Mouse (Mus musculus) frontal cortex, adult 2 months (tissue): ENCODE results near the gene Gxylt1. TPM values are rescaled to one million over a fixed set of nuclear protein-coding genes. Genes with fewer than 3 reads are reported as not detected.
"Not testable (repeated sequence)": the region's sequence is repeated elsewhere in the genome, so short reads cannot be mapped to it uniquely, and the experiment has no call there.

Experiments used
- DNase-seq, 2 experiments: peaks; one replicate each; pipeline ENCODE4 v3.0.0; 2022; ENCODE audit warnings: low spot score in 1 of 2; ENCODE audit errors: extremely low spot score in 1 of 2
- polyA plus RNA-seq: library from polyadenylated mRNA; depleted of rRNA; stranded (reverse); fragments of >200 nt; gene quantifications from 2 replicates; pipeline ENCODE4 v1.2.3, GENCODE M21; 2012; rRNA removed

Gene Gxylt1
- polyA plus RNA-seq: 8.0 and 8.1 TPM in 2 replicates

- DNase-seq: peak; percentile 97 to 99
These were observed at the start of gene Gxylt1 for GRCm38 (mm10) chr15:93274679-93275583. Gene Gxylt1 (minus strand): TSS chr15:93275179.

GRCm38 (mm10) chr15:93318781-93319180 is 43.8 kb upstream of the Gxylt1 start:
- no peak for DNase-seq

GRCm38 (mm10) chr15:93310304-93310703 is 35.3 kb upstream of the Gxylt1 start:
- DNase-seq: not testable (repeated sequence)

GRCm38 (mm10) chr15:93298197-93298596 is 23.2 kb upstream of the Gxylt1 start:
- DNase-seq: no peak

GRCm38 (mm10) chr15:93294483-93294882 is 19.5 kb upstream of the Gxylt1 start:
- no peak for DNase-seq

- no peak for DNase-seq
These were observed 13.3 kb upstream of the Gxylt1 start for GRCm38 (mm10) chr15:93288321-93288720.

GRCm38 (mm10) chr15:93287628-93288027 is 12.6 kb upstream of the Gxylt1 start:
- no peak for DNase-seq

GRCm38 (mm10) chr15:93285244-93285643 is 10.3 kb upstream of the Gxylt1 start:
- DNase-seq: no peak

GRCm38 (mm10) chr15:93284326-93284725 is 9.3 kb upstream of the Gxylt1 start:
- DNase-seq: no peak

GRCm38 (mm10) chr15:93283349-93283748 is 8.4 kb upstream of the Gxylt1 start:
- DNase-seq: peak in 1 of 2 experiments; percentile 43

- DNase-seq: peak in 1 of 2 experiments; percentile 17
These were observed 1.3 kb upstream of the Gxylt1 start for GRCm38 (mm10) chr15:93276276-93276675.

GRCm38 (mm10) chr15:93275623-93276022 is 644 bp upstream of the Gxylt1 start:
- DNase-seq: no peak

GRCm38 (mm10) chr15:93273788-93274678 is 946 bp downstream of the Gxylt1 start:
- DNase-seq: no peak

GRCm38 (mm10) chr15:93272948-93273347 is 2.0 kb downstream of the Gxylt1 start:
- no peak for DNase-seq

- no peak for DNase-seq
These were observed 4.6 kb downstream of the Gxylt1 start for GRCm38 (mm10) chr15:93270289-93270855.

- no peak for DNase-seq
These were observed 5.4 kb downstream of the Gxylt1 start for GRCm38 (mm10) chr15:93269572-93269971.

- no peak for DNase-seq
These were observed 7.0 kb downstream of the Gxylt1 start for GRCm38 (mm10) chr15:93268001-93268400.

- no peak for DNase-seq
These were observed 7.5 kb downstream of the Gxylt1 start for GRCm38 (mm10) chr15:93267479-93267878.

- no peak for DNase-seq
These were observed 8.6 kb downstream of the Gxylt1 start for GRCm38 (mm10) chr15:93266361-93266760.

- peak; percentile 38 to 84 for DNase-seq
These were observed 9.3 kb downstream of the Gxylt1 start for GRCm38 (mm10) chr15:93265728-93266127.

GRCm38 (mm10) chr15:93265231-93265630 is 9.7 kb downstream of the Gxylt1 start:
- no peak for DNase-seq
